Mouse (Mus musculus): Measurements from ENCODE around the gene Myadml2. TPM values are rescaled to one million over a fixed set of nuclear protein-coding genes. Genes with fewer than 3 reads are reported as not detected.

Myadml2 gene
- total and polyA plus RNA-seq, 3 experiments: not detected

- Histone ChIP-seq H3K4me1 (ENCODE audit: control insufficient read depth in 1 of 2, insufficient read depth in 2 of 2, low read length in 2 of 2) (peaks cover 5 to 37% of the 10 kb centered on the region in 2 experiments), H3K36me3 (ENCODE audit: control insufficient read depth in 1 of 2, insufficient read depth in 2 of 2, low read length in 2 of 2) (peaks cover 36 to 47% of the 10 kb centered on the region in 2 experiments), H3K27me3 (ENCODE audit: control insufficient read depth in 1 of 2, insufficient read depth in 2 of 2, low read length in 2 of 2) (no peaks in the 10 kb centered on the region), H3K27ac (ENCODE audit: control insufficient read depth, low read depth, low read length) (peak overlapping the region; percentile 92), H3K9me3 (replicated peaks; ENCODE audit: insufficient read depth, low read length) (no peaks in the 10 kb centered on the region), H3K4me3 (ENCODE audit: control insufficient read depth in 1 of 2, insufficient read depth in 1 of 2, low read depth in 2 of 2, low read length in 2 of 2) (peak overlapping the region; percentile 63 to 89), H3K9ac (ENCODE audit: control insufficient read depth, low read depth, low read length, poor library complexity, severe bottlenecking) (peak overlapping the region; percentile 93), H3K79me2 (ENCODE audit: control insufficient read depth, insufficient read depth, low read length, poor library complexity) (peaks cover 54% of the 10 kb centered on the region)
- DNase-seq (ENCODE audit: low read depth, low spot score): no peak
- TF ChIP-seq JUND (IDR thresholded peaks at IDR 0.05; ENCODE audit: low read depth, low read length) (no peak), UBTF (IDR thresholded peaks at IDR 0.05; ENCODE audit: borderline replicate concordance, insufficient read depth, low read depth, low read length) (no peak), SIN3A (IDR thresholded peaks at IDR 0.05; ENCODE audit: low read length) (no peak), ZNF384 (IDR thresholded peaks at IDR 0.05; ENCODE audit: low read depth, low read length) (no peak), ETS1 (IDR thresholded peaks at IDR 0.05; ENCODE audit: low read depth, low read length) (no peak), TAL1 (IDR thresholded peaks at IDR 0.05; ENCODE audit: low read length) (no peak), RCOR1 (IDR thresholded peaks at IDR 0.05; ENCODE audit: low read depth, low read length) (no peak), ZMIZ1 (IDR thresholded peaks at IDR 0.05; ENCODE audit: low read depth, low read length) (no peak), BHLHE40 (IDR thresholded peaks at IDR 0.05; ENCODE audit: borderline replicate concordance, low read depth, low read length) (no peak), CHD2 (IDR thresholded peaks at IDR 0.05; ENCODE audit: low read length) (no peak), TCF12 (IDR thresholded peaks at IDR 0.05; ENCODE audit: low read depth, low read length) (no peak), MAZ (IDR thresholded peaks at IDR 0.05; ENCODE audit: low read depth, low read length) (no peak), NRF1 (IDR thresholded peaks at IDR 0.05; ENCODE audit: insufficient read depth, low read depth, low read length, poor library complexity, severe bottlenecking) (no peak), MYC (IDR thresholded peaks at IDR 0.05; ENCODE audit: low read depth, low read length) (no peak)
These were observed 48.9 kb downstream of the Myadml2 start for GRCm38 (mm10) chr11:120598990-120599549.

- Histone ChIP-seq H3K27ac (ENCODE audit: control insufficient read depth, low read depth, low read length) (peak within 1 kb of the TSS; percentile 92), H3K4me1 (ENCODE audit: control insufficient read depth in 1 of 2, insufficient read depth in 2 of 2, low read length in 2 of 2) (peaks cover 5 to 39% of the 10 kb centered on the region in 2 experiments), H3K9ac (ENCODE audit: control insufficient read depth, low read depth, low read length, poor library complexity, severe bottlenecking) (peak within 1 kb of the TSS; percentile 99), H3K4me3 (ENCODE audit: control insufficient read depth in 1 of 2, insufficient read depth in 1 of 2, low read depth in 2 of 2, low read length in 2 of 2) (peak within 1 kb of the TSS; percentile 89 to 95), H3K36me3 (ENCODE audit: control insufficient read depth in 1 of 2, insufficient read depth in 2 of 2, low read length in 2 of 2) (peaks cover 39 to 52% of the 10 kb centered on the region in 2 experiments), H3K27me3 (ENCODE audit: control insufficient read depth in 1 of 2, insufficient read depth in 2 of 2, low read length in 2 of 2) (no peaks in the 10 kb centered on the region), H3K79me2 (ENCODE audit: control insufficient read depth, insufficient read depth, low read length, poor library complexity) (peaks cover 59% of the 10 kb centered on the region), H3K9me3 (replicated peaks; ENCODE audit: insufficient read depth, low read length) (no peaks in the 10 kb centered on the region)
- peak; percentile 99 for DNase-seq (ENCODE audit: low read depth, low spot score)
- peak in 1 of 2 experiments; percentile 62; a peak in 2 of 4 replicates for TF ChIP-seq EP300 (IDR thresholded peaks at IDR 0.05; ENCODE audit: low read depth in 1 of 2, low read length in 2 of 2)
- peak; percentile 81 for TF ChIP-seq KAT2A (conservative IDR thresholded peaks at IDR 0.05; ENCODE audit: low read depth, low read length)
- TF ChIP-seq MYB (IDR thresholded peaks at IDR 0.05; ENCODE audit: low read depth, low read length): peak; percentile 73
- peak; percentile 99 for TF ChIP-seq MAX (IDR thresholded peaks at IDR 0.05; ENCODE audit: low read length)
- TF ChIP-seq RCOR1 (IDR thresholded peaks at IDR 0.05; ENCODE audit: low read depth, low read length): peak; percentile 19; the same call in 1 of the 2 replicates
- peak; percentile 88; the same call in 1 of the 2 replicates for TF ChIP-seq E2F4 (IDR thresholded peaks at IDR 0.05; ENCODE audit: borderline replicate concordance, low read depth, low read length)
- TF ChIP-seq TCF12 (IDR thresholded peaks at IDR 0.05; ENCODE audit: low read depth, low read length): peak; percentile 66; the same call in 1 of the 2 replicates
- peak; percentile 97 for TF ChIP-seq NRF1 (IDR thresholded peaks at IDR 0.05; ENCODE audit: insufficient read depth, low read depth, low read length, poor library complexity, severe bottlenecking)
- no peak for TF ChIP-seq ZC3H11A (IDR thresholded peaks at IDR 0.05; ENCODE audit: low read depth, low read length)
- TF ChIP-seq ETS1 (IDR thresholded peaks at IDR 0.05; ENCODE audit: low read depth, low read length): peak; percentile 76; the same call in 1 of the 2 replicates
- TF ChIP-seq POLR2A (IDR thresholded peaks at IDR 0.05; ENCODE audit: control insufficient read depth in 1 of 2, insufficient read depth in 1 of 2, low read depth in 1 of 2, low read length in 2 of 2, poor library complexity in 1 of 2): peak; percentile 91 to 97
- TF ChIP-seq UBTF (IDR thresholded peaks at IDR 0.05; ENCODE audit: borderline replicate concordance, insufficient read depth, low read depth, low read length): no peak
- 0 out of 2 replicates have a peak, but pooled peaks have one; percentile 7 for TF ChIP-seq MEF2A (IDR thresholded peaks at IDR 0.05; ENCODE audit: extremely low read depth, insufficient replicate concordance, low read depth, low read length, poor library complexity, severe bottlenecking)
- no peak for TF ChIP-seq TAL1 (IDR thresholded peaks at IDR 0.05; ENCODE audit: low read length)
- TF ChIP-seq GATA1 (IDR thresholded peaks at IDR 0.05; ENCODE audit: low read depth, low read length): no peak
- no peak for TF ChIP-seq SMC3 (IDR thresholded peaks at IDR 0.05; ENCODE audit: low read depth, low read length)
- TF ChIP-seq ELF1 (IDR thresholded peaks at IDR 0.05; ENCODE audit: low read depth, low read length): peak; percentile 79; the same call in 1 of the 2 replicates
- TF ChIP-seq TBP (IDR thresholded peaks at IDR 0.05; ENCODE audit: low read depth, low read length): peak; percentile 77; the same call in 1 of the 2 replicates
- TF ChIP-seq MXI1 (IDR thresholded peaks at IDR 0.05; ENCODE audit: low read depth, low read length): peak; percentile 69
- TF ChIP-seq POLR2AphosphoS5 (IDR thresholded peaks at IDR 0.05; ENCODE audit: borderline replicate concordance, low read depth, low read length): no peak; the same call in 1 of the 2 replicates
These were observed 49.5 kb downstream of the Myadml2 start, which contains the start of the genes Alyref and Anapc11 for GRCm38 (mm10) chr11:120598283-120598989. Gene Alyref (minus strand): TSS chr11:120598365. Gene Anapc11 (plus strand): TSS chr11:120598421.

All from MEL (cell line).